Mouse (Mus musculus) spleen, adult 18-20 months (tissue): ENCODE data around the gene Inpp5a.

Experiments used
- DNase-seq, 2 experiments: peaks; one replicate each; pipeline ENCODE4 v3.0.0; 2022; ENCODE audit warnings: mixed read lengths in 2 of 2

Gene Inpp5a

GRCm38 (mm10) chr7:139388670-139389212 lies at the start of gene Inpp5a:
Gene Inpp5a (plus strand): TSS chr7:139389109.
- peak; percentile 99 to 100 for DNase-seq

DNA sequence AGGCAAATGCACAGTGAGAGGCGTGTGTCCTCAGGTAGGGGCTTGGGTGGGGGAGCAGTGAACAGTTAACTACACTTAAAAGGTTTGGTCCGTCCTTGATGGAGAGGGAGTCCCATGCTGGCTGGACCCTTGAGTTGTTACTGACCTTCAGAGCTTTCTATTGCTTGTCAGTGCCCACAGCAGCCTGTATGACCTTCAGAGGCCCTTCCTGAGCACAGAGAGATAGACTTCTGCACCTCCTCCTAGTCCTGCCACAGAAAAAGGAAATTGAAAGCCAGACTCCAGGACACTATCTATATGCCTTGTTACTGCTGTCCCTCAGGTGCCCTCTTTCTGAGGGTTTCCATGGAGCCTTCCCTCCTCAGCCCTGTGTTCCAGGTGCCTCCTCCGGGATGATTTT lies 49.7 kb upstream of the Inpp5a start:
- no peak for DNase-seq

- no peak for DNase-seq
Observed at GRCm38 (mm10) chr7:139341020-139341660, 47.8 kb upstream of the Inpp5a start.

DNA sequence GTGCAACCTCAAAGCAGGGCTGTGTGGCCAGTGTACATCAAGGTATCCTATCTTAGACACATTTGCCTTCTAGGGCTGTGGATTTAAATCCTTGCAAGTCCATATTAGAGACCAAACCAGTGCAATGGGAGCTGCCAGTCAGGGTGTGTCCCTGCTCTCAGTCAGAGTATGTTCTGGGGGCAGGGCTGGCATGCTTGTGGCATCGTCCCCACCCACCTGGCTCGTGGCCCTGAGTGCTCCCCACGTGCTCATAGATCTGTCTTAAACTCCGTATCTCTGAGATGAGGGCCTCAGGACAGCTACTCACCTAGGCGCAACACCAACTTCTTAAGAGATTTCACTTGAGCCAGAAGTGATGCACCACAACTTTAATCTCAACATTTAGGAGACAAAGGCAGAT lies 46.1 kb upstream of the Inpp5a start:
- no peak for DNase-seq

GRCm38 (mm10) chr7:139347051-139347450 lies 41.9 kb upstream of the Inpp5a start:
- no peak for DNase-seq

DNA sequence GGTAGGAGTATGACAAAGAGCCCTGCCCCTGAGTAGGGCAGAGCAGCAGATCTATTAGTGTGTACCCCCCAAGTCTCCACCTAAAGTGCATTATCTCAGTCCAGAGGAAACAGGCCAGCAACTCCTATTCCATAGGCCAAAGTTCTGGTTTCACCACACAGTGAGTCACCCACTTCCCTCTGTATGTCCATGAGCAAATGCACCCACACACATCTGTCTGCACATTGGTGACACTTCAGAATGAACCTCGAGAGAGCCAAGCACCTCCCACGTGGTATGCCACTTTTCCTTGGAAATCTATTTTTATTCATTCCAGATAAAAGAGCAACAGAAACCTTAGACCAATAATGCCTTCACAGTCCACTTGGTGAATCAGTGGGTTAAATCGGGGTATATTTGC lies 38.3 kb upstream of the Inpp5a start:
- DNase-seq: no peak

DNA sequence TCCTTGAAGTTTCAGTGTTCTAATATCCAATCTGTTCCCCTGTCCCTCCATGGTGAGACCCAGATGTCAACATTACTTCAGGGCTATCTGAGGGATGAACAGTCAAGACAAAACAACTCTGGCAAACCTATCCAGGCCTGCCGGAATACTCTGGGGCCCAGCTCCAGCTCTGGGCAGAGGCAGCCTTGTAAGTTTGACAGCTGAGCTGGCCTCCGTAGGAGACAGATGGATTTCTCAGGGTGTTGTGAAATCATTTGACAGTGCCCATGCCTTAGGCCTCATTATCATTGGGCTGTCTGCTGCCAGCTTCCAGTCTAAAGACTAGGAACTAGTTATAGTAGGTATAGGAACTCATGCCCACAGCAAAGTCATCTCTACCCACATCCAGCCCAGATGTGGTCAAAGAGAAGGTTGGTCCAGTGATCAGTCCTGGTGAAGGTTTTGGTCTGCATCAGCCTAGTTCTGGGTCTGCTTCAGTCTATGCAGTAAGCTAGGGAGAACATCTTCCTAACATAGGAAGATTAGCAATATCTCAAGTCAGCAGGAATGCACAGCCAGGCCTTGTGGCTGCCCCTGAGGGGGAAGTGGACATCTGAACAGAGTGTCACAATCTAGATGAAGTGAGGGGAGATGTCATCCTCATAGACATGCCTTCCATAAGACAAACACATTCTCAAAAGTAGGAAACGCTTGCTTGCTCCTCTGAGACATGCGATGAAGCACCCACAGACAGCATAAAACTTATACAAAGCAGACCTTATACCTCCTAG lies 34.4 kb upstream of the Inpp5a start:
- no peak for DNase-seq

- no peak for DNase-seq
Observed at GRCm38 (mm10) chr7:139357043-139357442, 31.9 kb upstream of the Inpp5a start.

DNA sequence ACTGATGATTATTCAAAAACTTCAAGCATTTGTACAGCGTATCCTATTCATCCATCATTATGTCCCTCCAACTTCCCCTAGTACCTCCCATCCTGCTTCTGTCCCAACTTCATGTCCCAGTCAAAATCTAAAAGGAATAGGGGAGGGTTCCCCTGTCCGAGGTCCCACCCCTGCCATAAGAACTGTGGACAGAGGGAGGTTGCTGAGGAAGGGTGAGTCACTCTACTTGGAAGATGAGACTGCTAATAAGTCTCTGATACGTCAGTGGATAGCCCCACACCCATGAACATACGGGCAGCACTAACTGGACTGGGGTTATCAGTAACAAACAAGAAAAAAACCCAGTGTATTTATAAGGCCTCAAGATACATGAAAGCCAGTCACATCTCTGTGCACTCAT lies 29.0 kb upstream of the Inpp5a start:
- DNase-seq: no peak

DNA sequence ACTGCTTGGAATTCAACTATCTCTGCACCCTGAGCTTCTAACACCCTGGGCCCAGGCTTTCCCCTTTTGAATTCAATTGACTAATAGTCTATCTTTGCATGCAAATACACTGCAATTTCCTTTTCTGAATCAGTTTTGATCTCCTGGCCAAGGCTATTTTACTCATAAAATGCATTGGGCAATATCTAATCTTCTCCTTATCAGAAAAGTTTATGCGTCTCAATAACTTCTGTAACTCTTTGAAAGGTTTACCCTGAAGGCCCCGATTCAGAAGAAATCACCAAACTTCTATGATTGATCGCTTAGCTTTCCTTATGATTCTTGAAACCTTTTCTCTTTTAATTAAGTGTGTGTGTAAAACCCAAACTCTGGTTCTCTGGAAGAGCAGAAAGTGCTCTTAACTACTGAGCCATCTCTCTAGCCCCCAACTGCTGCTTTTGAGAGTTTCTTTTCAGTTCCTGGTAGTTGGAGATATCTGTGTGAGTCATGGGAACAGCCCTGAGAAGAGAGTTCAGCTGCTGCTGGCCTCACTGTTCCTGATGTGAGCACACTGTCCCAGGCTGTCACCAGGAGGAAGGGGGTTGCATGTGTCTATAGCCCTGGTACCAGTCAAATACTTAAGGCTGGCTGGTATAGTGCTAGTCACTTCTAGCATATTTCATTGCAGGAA lies 27.9 kb upstream of the Inpp5a start:
- DNase-seq: no peak

GRCm38 (mm10) chr7:139361799-139362198 lies 27.1 kb upstream of the Inpp5a start:
- no peak for DNase-seq

DNA sequence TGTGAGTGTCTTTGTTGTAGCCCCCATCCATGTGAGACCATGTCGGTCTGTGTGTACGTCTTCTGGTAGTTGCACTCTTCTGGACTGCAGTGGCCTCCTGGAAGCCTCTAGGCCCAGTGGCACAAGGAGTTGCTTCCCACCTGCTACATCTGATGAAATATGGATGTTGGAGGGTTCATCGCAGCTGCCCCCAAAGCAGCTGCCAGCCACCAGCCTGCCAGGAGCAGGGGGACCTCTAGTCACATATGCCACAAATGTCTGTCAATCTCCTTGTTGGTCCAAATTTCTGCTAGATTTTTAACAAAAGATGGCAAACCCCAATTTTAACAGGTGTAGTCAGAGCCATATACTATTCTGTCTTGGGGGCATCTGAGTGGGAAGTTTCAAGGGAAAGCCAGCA lies 26.4 kb upstream of the Inpp5a start:
- no peak for DNase-seq

- DNase-seq: no peak
Observed at GRCm38 (mm10) chr7:139363281-139364004, 25.5 kb upstream of the Inpp5a start.

- peak in 1 of 2 experiments; percentile 21 for DNase-seq
Observed at GRCm38 (mm10) chr7:139364005-139364557, 24.8 kb upstream of the Inpp5a start.

DNA sequence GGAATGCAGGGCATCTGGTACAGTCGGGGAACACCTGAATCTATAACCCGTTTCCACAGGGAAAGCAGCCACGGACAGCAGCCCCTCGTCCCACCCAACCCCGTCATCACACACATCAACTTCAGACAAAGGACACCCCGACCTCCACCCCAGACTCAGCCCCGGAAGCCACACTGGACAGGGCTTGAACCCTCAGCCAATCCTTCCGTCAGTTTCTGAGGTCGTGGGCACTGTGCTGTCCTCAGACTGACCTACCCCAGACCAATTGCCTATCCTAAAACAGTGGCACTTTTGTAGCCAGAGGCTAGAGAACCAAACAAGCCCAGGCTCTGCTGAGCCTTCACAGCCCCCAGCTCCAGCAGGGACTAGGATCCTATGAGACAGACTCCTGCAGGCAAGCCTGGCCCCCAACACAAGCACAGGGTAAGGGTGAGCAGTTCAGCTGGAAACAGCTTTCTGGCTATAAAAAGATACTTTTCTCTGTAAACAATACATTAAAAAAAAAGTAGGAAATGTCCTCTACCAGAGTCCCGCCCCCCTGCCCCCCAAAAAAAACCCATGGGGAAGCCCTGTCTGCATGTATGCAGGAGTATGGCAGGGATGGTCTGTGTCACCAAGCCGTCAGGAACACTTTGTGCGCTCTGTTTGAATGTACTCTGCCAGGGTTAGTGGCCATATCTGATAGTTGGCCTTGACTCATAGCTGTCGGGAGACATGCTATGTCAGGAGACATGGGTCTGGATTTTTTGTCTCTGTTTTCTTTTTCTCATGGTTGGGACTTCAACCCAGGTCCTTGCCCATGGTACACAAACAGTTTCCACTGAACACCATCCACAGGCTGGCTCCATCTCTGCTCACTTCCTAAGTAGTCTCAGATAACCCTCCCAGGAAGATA lies 23.7 kb upstream of the Inpp5a start:
- DNase-seq: no peak

GRCm38 (mm10) chr7:139366131-139366530 lies 22.8 kb upstream of the Inpp5a start:
- DNase-seq: no peak

DNA sequence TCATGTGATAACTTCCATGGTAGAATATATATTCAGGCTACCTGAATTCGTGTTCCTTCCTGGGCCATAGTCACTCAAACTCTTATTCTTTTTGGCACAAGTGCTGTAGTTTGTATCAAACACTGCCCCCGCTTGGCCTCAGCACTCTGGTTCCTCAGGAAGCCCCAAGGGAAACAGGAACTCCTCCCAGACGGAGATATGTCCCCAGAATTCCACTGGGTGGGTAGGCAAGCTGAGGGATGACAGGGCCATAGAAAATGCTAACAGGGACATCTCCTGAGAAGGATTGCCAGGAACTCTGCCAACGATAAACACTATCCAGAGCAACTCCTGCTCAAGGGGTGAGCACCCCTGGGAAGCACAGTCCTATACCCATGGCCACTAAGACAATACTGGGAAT lies 22.4 kb upstream of the Inpp5a start:
- no peak for DNase-seq

- DNase-seq: no peak
Observed at GRCm38 (mm10) chr7:139368218-139368617, 20.7 kb upstream of the Inpp5a start.

DNA sequence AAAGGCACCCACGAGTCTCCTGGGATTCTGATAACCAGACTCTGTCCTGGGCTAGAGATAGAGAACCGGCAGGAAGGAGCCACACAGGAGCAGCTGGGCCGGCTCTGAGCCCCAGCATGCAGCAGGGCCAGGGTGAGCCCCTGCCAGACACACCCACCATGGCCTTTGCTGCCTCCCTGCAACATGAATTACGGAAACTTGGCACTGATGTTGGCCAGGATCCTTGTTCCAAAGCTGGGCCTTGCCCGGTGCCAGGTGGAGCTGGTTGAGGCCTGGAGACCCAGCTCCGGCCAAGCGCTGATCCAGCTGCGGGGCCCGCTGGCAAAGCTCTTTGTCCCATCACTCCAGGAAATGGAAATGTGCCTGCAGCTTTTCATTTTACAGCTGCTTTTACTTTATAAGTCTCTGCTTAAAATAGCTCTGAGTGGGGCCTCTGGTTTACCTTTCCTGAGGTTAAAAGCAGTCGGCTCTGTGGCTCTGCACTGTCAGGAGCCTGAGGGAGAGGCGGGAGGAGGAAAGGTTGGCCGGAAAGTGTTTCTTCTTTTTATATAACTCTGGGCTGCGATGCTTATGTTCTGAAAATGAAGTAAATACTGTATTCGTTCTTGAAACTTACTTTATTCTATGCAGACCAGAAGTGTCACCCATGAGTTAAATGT lies 20.1 kb upstream of the Inpp5a start:
- DNase-seq: no peak

GRCm38 (mm10) chr7:139369501-139370088 lies 19.3 kb upstream of the Inpp5a start:
- DNase-seq: no peak

DNA sequence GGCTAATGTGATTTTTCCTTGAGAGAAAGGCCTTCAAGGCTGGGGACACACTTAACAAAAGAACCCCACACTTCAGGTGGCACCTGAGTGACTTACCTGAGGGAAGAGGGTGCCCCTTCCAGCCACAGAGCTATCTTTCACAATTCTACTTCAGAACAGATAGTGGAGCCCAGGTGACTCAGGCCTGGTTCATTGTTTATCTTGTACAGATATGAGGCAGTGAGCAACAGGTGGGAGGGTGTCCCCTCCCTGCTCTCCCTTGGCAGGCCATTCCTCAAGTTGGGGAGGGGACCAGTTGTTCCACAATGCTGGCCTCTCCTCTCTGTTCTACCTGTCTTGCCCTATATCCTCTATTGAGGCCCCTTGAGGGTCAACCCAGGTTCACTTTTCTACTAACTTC lies 17.5 kb upstream of the Inpp5a start:
- DNase-seq: no peak
